Mouse (Mus musculus): ENCODE data around the gene Gm21988.

DNA sequence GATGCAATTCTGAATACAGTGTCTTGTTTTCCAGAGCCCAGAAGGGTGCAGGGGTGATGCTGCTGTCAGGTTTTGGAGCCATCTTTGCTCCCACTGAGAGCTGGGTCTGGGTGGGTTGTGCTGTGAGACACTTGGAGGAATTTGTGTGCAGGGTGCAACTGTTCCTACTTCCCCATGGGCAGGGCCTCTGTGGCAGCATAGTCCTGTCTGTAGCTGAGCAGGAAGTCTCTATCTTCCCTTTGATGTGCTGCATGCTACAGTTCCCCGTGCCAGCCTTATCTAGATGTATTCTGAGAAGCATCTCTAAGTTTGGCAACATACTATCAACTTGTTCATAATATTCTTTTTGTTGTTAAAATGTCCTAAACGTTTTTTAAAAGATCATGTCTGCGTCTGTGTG is 25.6 kb upstream of the Gm21988 start:
- TF ChIP-seq POLR2A (IDR thresholded peaks at IDR 0.05; ENCODE audit: extremely low read depth, insufficient read depth, low read length) = no peak
- TF ChIP-seq CTCF (IDR thresholded peaks at IDR 0.05; ENCODE audit: low read depth, low read length) = no peak
